Mouse (Mus musculus) liver, embryonic 13.5 days (tissue): ENCODE measurements at regions not wholly inside any gene's neighbourhood (a gene's known extent, or its start where the extent isn't known, plus 50 kb on each side); places are given as distances from the start of the nearest gene placed in this dataset.

Experiments used
- ATAC-seq: fragments of 200-750 bp; cut with Nextera tagmentation; 2 replicates; pipeline ENCODE4 v1.8.0; 2017; ENCODE audit warnings: low read depth, mild to moderate bottlenecking, moderate number of reproducible peaks, moderate library complexity
- DNase-seq: peaks from one replicate; pipeline ENCODE4 v3.0.0; 2022
- H3K27ac ChIP-seq: fragments of 300-500 bp; sonication (generic); 2 replicates; pipeline ENCODE4 v1.5.1; 2015; ENCODE audit warnings: moderate library complexity, mild to moderate bottlenecking, inconsistent platforms
- H3K27me3 ChIP-seq: fragments of 300-500 bp; sonication (generic); 2 replicates; pipeline ENCODE4 v1.6.1; 2015; ENCODE audit warnings: mild to moderate bottlenecking, inconsistent platforms
- H3K36me3 ChIP-seq: fragments of 300-500 bp; sonication (generic); 2 replicates; pipeline ENCODE4 v1.6.1; 2015; ENCODE audit warnings: mild to moderate bottlenecking, inconsistent platforms
- H3K4me1 ChIP-seq: fragments of 300-500 bp; sonication (generic); replicated peaks from 2 replicates; pipeline ENCODE4 v1.6.1; 2015; ENCODE audit warnings: inconsistent platforms
- H3K4me2 ChIP-seq: fragments of 300-500 bp; sonication (generic); 2 replicates; pipeline ENCODE4 v1.6.1; 2015; ENCODE audit warnings: inconsistent platforms, mild to moderate bottlenecking, moderate library complexity
- H3K4me3 ChIP-seq: fragments of 300-500 bp; sonication (generic); replicated peaks from 2 replicates; pipeline ENCODE4 v1.5.1; 2015; ENCODE audit warnings: mild to moderate bottlenecking, inconsistent platforms
- H3K9ac ChIP-seq: fragments of 300-500 bp; sonication (generic); 2 replicates; pipeline ENCODE4 v1.6.1; 2015; ENCODE audit warnings: mild to moderate bottlenecking, inconsistent platforms
- H3K9me3 ChIP-seq: fragments of 300-500 bp; sonication (generic); replicated peaks from 2 replicates; pipeline ENCODE4 v1.6.1; 2016; ENCODE audit warnings: inconsistent platforms
- WGBS: fragments of 180-500 bp; shearing (Covaris S2); methylation state at CpG from one replicate; pipeline ENCODE4 v1.1.7; 2015; ENCODE audit not compliant: insufficient replicate concordance; 5-methylcytosine and 5-hydroxymethylcytosine counted together

DNA sequence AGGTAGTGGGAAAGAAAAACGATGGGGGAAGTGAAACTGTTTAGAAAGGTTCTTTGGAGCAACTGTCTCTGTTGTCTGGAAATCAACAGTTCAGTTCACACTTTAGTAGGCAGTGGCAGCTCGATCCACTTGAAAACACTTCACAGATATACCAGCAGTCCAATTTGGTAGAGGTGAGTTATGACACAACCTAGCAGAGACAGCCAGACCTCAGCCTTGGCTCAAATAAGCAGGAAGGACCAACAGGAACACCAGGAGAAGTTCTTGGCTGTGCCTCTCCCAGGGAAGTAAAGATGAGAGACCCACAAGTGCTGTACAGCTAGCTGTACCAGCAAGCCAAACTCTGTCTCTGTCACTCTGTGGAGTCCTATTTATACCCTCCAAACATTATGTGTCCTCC is 163.2 kb upstream of the Nampt start:
- no peaks in the 10 kb centered on the region for H3K36me3 ChIP-seq
- no peaks in the 10 kb centered on the region for H3K4me1 ChIP-seq
- H3K27ac ChIP-seq = no peak overlapping the region
- 46% methylated on average over 2 of the region's 2 CpGs for WGBS
- no peak overlapping the region for H3K4me3 ChIP-seq
- ATAC-seq (no peak), DNase-seq (no peak)
- H3K4me2 ChIP-seq = no peak overlapping the region
- no peaks in the 10 kb centered on the region for H3K9me3 ChIP-seq
- no peak overlapping the region for H3K9ac ChIP-seq
- H3K27me3 ChIP-seq = no peaks in the 10 kb centered on the region

DNA sequence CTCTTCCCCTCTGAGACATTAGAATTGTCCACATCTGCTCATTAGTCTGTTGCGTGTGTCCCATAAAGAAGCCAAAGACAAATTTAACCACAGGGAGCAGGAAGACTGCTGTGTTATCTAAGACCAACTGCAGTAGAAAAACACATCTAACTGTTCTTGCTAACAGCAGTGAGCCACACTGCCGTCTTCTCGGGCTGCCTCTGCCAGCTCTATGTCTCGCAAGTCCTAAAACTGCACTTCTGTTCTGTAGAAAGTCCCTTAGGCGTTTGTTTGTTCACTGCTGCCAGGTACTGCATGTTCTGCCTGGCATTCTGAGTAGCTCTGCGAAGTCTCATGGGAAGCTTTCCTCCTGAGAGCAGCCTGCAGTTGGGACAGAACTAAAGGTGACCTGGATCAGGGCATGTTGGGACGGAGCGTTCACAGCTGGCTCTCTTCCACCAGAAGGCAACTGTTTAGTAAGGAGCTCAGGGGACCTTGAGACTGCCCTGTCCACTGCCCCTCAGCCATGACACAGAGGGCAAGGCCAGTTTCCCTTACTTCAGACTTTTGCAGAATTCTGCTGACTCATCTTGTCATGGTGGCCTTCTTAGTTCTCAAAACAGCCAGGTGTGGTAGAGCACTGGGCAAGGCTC is 157.4 kb upstream of the Nampt start:
- H3K4me3 ChIP-seq = no peak overlapping the region
- WGBS = 56% methylated on average over 8 of the region's 8 CpGs
- DNase-seq (no peak), ATAC-seq (no peak)
- no peak overlapping the region for H3K27ac ChIP-seq
- no peaks in the 10 kb centered on the region for H3K27me3 ChIP-seq
- no peaks in the 10 kb centered on the region for H3K4me1 ChIP-seq
- H3K9ac ChIP-seq = no peak overlapping the region
- no peak overlapping the region for H3K4me2 ChIP-seq
- no peaks in the 10 kb centered on the region for H3K9me3 ChIP-seq
- no peaks in the 10 kb centered on the region for H3K36me3 ChIP-seq

DNA sequence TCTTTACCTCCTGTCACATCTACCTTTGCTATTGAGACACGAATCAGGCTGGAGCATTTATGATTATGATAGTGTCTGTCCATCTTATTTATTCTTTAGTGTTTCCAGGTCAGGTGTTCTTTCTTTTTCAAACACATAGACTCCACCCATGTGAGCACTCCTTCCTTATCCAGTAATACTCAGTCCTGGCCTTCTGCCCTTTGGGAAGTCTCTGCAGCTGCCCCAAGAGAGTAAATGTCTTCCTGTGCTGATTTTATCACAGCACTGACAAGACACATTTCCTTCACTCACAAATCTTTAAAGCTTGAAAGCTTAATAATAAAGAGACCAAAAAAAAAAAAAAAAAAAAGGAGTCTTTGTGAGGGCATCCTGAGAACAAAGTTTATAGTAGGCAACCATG is 153.3 kb upstream of the Nampt start:
- Histone ChIP-seq H3K36me3 (no peaks in the 10 kb centered on the region), H3K4me3 (no peak overlapping the region), H3K4me2 (no peak overlapping the region), H3K9ac (no peak overlapping the region), H3K27ac (no peak overlapping the region), H3K9me3 (no peaks in the 10 kb centered on the region), H3K27me3 (no peaks in the 10 kb centered on the region), H3K4me1 (no peaks in the 10 kb centered on the region)
- ATAC-seq (no peak), DNase-seq (no peak)
- 55% methylated on average over 1 of the region's 1 CpGs for WGBS

DNA sequence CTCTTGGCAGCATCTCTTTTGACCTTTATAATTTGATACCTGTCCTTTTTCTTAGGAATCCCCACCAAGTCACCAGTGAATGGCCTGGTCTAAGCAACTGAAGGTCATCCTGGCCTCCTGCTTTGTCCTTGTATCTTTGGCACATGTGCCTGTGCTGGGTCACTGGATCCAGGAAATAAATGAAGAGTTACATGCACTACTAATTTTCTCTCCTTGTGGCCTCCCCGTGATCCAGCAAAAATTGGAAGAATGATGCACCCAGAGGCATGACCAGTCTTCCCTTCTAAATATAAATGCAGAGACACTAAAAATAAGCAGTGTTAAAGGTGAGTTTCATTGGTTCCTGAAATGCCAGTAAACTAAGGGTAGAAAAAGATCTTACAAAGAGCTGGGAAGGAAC is 141.4 kb upstream of the Nampt start:
- no peak for DNase-seq
- no peaks in the 10 kb centered on the region for H3K4me1 ChIP-seq
- no peaks in the 10 kb centered on the region for H3K36me3 ChIP-seq
- no peak overlapping the region for H3K4me2 ChIP-seq
- no peak overlapping the region for H3K27ac ChIP-seq
- H3K27me3 ChIP-seq = no peaks in the 10 kb centered on the region
- H3K4me3 ChIP-seq = no peak overlapping the region
- H3K9ac ChIP-seq = no peak overlapping the region
- WGBS = 34% methylated on average over 1 of the region's 1 CpGs
- ATAC-seq = no peak
- H3K9me3 ChIP-seq = no peaks in the 10 kb centered on the region

DNA sequence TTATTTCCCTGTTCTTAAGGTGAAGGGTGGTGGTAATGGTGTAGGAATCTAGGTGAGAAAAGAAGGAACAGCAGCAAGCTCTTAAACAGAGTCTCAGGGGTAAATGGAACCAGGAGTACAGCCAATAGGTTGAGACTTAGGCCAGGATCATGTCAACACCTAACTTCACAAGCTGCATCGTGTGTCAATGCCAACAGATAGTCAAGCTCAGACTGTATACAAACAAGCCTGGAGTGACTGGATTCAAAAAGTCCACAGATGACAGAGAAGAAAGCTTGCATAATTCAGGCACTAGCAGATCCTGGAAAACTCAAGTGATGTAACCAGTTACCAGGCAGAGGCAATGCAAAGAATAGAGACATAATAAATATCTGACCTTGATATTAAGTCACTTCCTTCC is 140.6 kb upstream of the Nampt start:
- Histone ChIP-seq H3K4me3 (no peak overlapping the region), H3K9ac (no peak overlapping the region), H3K27me3 (no peaks in the 10 kb centered on the region), H3K4me1 (no peaks in the 10 kb centered on the region), H3K36me3 (no peaks in the 10 kb centered on the region), H3K27ac (no peak overlapping the region), H3K9me3 (no peaks in the 10 kb centered on the region), H3K4me2 (no peak overlapping the region)
- DNase-seq = no peak
- WGBS = 36% methylated on average over 1 of the region's 1 CpGs
- ATAC-seq = no peak

DNA sequence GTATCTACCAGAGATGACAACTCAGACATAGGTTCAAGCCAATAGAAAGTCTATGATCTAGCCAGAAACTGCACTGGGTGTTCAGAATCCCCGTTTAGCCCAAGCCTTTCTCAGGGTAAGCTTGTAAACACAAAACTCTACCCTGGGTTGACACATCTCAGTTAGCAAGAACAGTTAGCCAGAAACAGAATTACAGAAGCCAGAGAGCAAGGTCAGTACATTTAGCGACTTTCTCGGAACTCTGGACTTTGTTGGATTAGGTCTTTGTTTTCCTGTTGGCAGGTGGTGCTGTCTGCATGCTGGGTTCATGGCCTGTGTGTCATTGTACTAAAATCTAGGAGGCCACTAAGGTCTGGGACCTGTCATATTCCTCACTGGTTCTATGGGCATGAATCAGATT is 137.4 kb upstream of the Nampt start:
- DNase-seq = no peak
- no peaks in the 10 kb centered on the region for H3K9me3 ChIP-seq
- H3K27me3 ChIP-seq = no peaks in the 10 kb centered on the region
- WGBS = 49% methylated on average over 3 of the region's 3 CpGs
- no peak overlapping the region for H3K9ac ChIP-seq
- H3K36me3 ChIP-seq = no peaks in the 10 kb centered on the region
- ATAC-seq = no peak
- no peak overlapping the region for H3K4me2 ChIP-seq
- H3K4me1 ChIP-seq = no peaks in the 10 kb centered on the region
- H3K27ac ChIP-seq = no peak overlapping the region
- no peak overlapping the region for H3K4me3 ChIP-seq

DNA sequence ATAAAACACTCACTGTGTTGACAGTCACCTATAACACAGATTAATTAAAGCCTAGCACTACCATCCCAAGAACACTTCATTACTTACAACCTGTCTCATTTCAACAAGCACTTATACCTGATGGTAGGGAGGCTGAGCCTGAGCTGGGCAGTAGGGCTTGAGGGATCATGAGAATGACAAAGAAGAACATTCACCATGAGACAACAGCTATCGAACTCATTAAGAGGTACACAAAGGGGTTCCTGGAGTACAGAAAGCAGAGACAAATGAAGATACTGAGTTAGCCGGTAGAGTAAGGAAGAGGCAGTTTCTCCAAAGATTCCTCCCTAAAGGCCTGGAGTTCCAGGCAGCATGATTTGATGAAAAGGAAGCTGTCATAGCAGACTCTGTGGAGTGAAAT is 136.0 kb upstream of the Nampt start:
- H3K27ac ChIP-seq = no peak overlapping the region
- H3K27me3 ChIP-seq = no peaks in the 10 kb centered on the region
- H3K4me1 ChIP-seq = no peaks in the 10 kb centered on the region
- ATAC-seq (no peak), DNase-seq (no peak)
- no peak overlapping the region for H3K4me2 ChIP-seq
- no peaks in the 10 kb centered on the region for H3K36me3 ChIP-seq
- WGBS = 68% methylated on average over 2 of the region's 2 CpGs
- H3K4me3 ChIP-seq = no peak overlapping the region
- no peak overlapping the region for H3K9ac ChIP-seq
- H3K9me3 ChIP-seq = no peaks in the 10 kb centered on the region

DNA sequence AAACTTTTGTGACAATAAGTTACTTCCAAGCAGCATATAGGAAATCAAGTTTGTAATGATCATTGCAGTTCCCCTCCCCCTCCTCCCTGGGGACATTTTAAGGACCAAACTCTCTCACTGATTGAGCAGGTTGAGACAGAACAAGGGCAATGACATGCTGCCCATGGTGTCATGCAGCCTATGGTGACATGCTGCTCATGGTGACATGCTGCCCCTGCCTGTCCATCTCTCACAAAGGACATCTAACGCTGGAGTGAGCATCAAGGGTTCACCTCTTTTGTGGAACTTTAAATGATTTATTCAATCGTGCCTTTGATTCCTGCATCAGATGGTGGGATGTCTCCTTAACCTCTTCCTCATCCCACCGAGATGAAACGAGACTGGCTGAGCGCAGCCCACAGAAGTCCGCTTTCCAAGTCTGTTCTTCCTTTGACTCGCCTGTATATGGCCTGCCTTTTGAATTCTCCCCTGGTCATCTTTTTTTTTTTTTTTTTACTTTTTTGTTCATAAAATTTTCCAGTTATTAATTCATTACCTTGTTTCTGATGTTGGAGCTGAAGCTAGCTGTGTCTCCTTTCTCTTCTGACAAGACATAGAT is 133.5 kb upstream of the Nampt start:
- 66% methylated on average over 7 of the region's 7 CpGs for WGBS
- no peak for ATAC-seq

DNA sequence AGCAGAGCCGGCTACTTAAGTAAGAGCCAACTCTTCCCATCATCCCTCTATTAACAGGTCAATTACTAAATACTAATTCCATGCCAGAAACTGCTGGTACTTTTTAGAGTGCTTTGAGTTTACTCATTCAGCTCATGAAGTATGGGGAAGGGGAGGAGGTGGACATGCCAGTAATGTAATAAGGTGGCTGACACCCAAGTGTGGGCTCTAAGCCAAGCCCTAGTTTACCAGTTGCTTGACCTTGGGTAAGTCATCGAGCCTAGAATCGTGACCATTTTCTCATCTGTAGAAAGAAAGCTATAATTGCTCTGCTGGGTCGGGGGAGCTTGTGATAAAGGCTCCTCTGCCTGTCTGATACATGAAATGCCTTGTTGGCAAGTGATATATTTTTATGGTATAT is 130.0 kb upstream of the Nampt start:
- Histone ChIP-seq H3K27ac (no peak overlapping the region), H3K9me3 (no peaks in the 10 kb centered on the region), H3K27me3 (no peaks in the 10 kb centered on the region), H3K36me3 (no peaks in the 10 kb centered on the region), H3K4me1 (no peaks in the 10 kb centered on the region), H3K9ac (no peak overlapping the region), H3K4me2 (no peak overlapping the region), H3K4me3 (no peak overlapping the region)
- ATAC-seq = no peak
- WGBS = 74% methylated on average over 4 of the region's 4 CpGs
- DNase-seq = no peak

More for the DNA sequence above, 133.5 kb upstream of the Nampt start:
- Histone ChIP-seq H3K4me2 (no peak overlapping the region), H3K9me3 (no peaks in the 10 kb centered on the region), H3K4me1 (no peaks in the 10 kb centered on the region), H3K27me3 (no peaks in the 10 kb centered on the region), H3K4me3 (no peak overlapping the region), H3K36me3 (no peaks in the 10 kb centered on the region), H3K9ac (no peak overlapping the region), H3K27ac (no peak overlapping the region)
- no peak for DNase-seq

DNA sequence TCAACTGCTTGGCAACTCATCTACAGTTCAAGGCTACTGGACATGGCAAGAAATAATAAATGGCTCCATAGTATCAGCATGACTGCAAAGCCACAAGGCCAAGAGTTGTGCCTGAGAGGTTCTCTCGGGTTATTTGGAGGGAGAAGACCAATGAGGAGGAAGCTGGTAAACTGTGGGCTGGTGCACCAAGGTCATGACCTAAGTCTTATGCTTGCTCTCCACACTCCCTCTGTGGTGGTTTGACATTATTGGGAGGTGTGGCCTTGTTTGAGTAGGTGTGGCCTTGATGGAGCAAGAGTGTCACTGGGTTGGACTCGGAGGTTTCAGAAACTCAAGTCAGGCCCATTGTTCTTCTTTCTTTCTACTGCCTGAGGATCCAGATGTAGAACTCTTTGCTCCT is 129.2 kb upstream of the Nampt start:
- Histone ChIP-seq H3K36me3 (no peaks in the 10 kb centered on the region), H3K27ac (no peak overlapping the region), H3K9me3 (no peaks in the 10 kb centered on the region), H3K4me1 (no peaks in the 10 kb centered on the region), H3K4me3 (no peak overlapping the region), H3K27me3 (no peaks in the 10 kb centered on the region), H3K9ac (no peak overlapping the region), H3K4me2 (no peak overlapping the region)
- DNase-seq (no peak), ATAC-seq (no peak)
- 47% methylated on average over 2 of the region's 2 CpGs for WGBS

DNA sequence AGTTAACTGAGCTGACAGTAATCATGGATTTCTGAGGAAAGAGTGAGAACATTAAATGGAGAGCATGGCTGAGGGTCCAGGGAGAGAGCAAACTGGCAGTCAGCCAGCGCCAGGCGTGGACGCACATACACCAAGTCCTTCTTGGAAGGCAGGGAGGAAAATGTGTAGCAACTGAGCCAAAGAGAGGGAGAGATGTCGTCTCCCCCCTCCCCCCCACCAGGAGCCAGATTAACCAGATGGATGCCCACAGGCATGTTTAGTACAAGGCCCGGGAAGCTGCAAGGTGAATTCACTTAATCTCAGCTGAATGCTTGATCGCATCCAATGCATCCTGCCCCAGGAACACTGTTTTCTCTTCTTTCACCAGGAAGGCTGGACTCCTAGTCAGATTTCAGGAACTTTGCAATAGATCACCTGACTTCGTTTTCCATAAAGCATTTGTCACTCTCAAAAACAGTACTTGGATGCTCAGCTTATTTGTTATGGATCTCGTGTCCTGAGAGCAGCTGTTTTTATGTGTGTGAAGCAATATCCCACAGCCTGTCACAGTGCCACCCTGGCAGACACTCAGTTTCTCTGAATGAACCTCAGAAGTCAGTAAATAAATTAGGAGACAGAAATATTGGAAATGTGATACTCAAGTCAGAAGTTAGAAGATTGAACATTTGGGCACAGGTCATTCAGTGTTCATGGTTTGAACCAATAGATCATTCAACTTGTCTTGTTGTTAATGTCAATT is 127.1 kb upstream of the Nampt start:
- Histone ChIP-seq H3K36me3 (no peaks in the 10 kb centered on the region), H3K27ac (no peak overlapping the region), H3K9ac (no peak overlapping the region), H3K4me3 (no peak overlapping the region), H3K27me3 (no peaks in the 10 kb centered on the region), H3K4me1 (no peaks in the 10 kb centered on the region), H3K4me2 (no peak overlapping the region), H3K9me3 (no peaks in the 10 kb centered on the region)
- ATAC-seq (no peak), DNase-seq (no peak)
- 60% methylated on average over 8 of the region's 8 CpGs for WGBS

DNA sequence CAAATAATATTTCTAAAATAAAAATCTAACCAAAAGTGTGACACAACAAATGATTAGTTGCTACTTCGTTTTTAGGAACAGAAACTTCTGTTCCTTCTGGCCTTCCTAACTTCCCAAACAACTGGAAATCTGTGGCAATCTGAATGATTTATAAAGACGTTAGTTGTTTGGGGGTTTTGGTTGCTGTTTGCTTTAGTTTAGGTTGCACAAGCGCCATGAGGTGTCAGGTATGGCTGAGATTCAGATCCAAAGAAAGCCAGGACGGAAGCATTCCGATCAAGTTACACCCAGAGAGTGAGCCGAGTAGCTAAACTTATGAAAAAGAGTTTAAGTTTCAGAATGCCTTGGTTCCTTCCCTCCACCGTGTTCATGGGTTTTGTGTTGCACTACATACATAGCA is 126.4 kb upstream of the Nampt start:
- DNase-seq (no peak), ATAC-seq (no peak)
- Histone ChIP-seq H3K9me3 (no peaks in the 10 kb centered on the region), H3K4me3 (no peak overlapping the region), H3K27me3 (no peaks in the 10 kb centered on the region), H3K4me2 (no peak overlapping the region), H3K27ac (no peak overlapping the region), H3K4me1 (no peaks in the 10 kb centered on the region), H3K36me3 (no peaks in the 10 kb centered on the region), H3K9ac (no peak overlapping the region)
- WGBS = 63% methylated on average over 7 of the region's 7 CpGs
